Mouse (Mus musculus): ENCODE measurements around the gene Tcp10b. TPM values are rescaled to one million over a fixed set of nuclear protein-coding genes. Genes with fewer than 3 reads are reported as not detected.
"Not testable (repeated sequence)": the region's sequence is repeated elsewhere in the genome, so short reads cannot be mapped to it uniquely, and the experiment has no call there.

Gene Tcp10b
- polyA plus RNA-seq, 1 experiment, result not detected

DNA sequence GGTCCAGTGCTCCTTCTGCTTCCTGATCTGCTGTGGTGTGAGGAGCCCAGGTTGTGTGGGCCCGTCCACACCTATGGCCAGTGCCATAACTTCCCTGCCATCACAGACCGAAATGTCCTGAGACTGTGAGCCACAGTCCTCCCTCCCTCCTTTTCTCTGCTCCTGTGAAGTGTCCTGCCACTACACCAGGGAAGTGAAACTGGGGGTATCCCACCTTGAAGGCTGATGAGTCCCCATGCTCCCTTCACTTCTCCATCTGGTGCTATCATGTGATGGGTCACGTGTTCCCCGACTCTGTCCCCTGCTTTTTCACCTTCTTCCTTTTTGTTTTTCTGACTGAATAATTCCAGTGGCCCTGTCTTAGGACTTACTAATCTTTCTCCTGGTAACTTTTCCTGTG lies 32.1 kb downstream of the Tcp10b start:
- not testable (repeated sequence) for H3K27me3 ChIP-seq (ENCODE audit: control insufficient read depth, insufficient read depth, low read length); H3K4me3 ChIP-seq (ENCODE audit: low read depth, low read length); H3K27ac ChIP-seq (ENCODE audit: insufficient read depth, low read depth, low read length); H3K36me3 ChIP-seq (ENCODE audit: control insufficient read depth, insufficient read depth, low read length); H3K4me1 ChIP-seq (ENCODE audit: control insufficient read depth, insufficient read depth, insufficient read length, low read length)
- WGBS, result 80% methylated on average over 3 of the region's 4 CpGs

GRCm38 (mm10) chr17:13106563-13106962 lies 45.7 kb downstream of the Tcp10b start:
- not testable (repeated sequence) for H3K4me1 ChIP-seq (ENCODE audit: control insufficient read depth, insufficient read depth, insufficient read length, low read length); H3K4me3 ChIP-seq (ENCODE audit: low read depth, low read length); H3K36me3 ChIP-seq (ENCODE audit: control insufficient read depth, insufficient read depth, low read length); H3K27ac ChIP-seq (ENCODE audit: insufficient read depth, low read depth, low read length); H3K27me3 ChIP-seq (ENCODE audit: control insufficient read depth, insufficient read depth, low read length)
- 83% methylated on average over 5 of the region's 5 CpGs for WGBS

DNA sequence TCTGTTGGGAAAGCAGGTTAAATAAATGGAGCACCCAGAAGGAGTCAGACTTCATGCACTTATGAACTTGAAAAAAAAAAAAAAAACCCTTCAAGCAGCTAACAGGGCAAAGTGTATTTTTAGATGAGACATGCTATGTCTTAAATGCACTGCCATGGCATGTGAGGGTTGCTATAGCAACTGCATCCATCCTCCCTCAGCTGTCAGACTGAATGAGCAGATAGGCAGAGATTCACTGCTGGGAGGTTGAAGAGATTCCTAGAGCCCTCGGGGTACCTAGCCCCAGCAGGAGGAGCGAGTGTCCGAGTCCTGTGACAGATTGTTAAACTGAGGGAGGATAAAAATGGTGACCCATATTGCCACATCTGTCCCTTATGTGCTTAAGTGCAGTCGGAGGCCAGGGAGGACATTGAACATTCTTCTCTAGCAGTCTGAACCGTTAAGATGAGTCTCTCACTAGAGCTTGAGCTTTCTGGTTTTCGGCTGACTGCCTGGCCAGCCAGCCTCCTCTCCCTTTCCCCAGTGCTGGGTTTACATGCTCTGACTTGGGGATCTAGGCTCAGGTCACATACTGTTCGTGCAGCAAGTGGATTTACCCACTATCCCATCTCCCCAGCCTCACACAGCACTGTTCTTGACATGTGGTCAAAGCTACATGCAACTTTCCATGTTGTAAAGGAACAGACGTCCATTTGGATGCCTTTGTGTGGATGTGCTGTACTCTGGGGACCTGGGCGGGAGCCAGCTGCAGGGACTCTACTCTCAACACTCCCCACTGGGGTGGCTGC lies 51.8 kb downstream of the Tcp10b start:
- not testable (repeated sequence) for H3K27me3 ChIP-seq (ENCODE audit: control insufficient read depth, insufficient read depth, low read length); H3K4me3 ChIP-seq (ENCODE audit: low read depth, low read length); H3K36me3 ChIP-seq (ENCODE audit: control insufficient read depth, insufficient read depth, low read length); H3K27ac ChIP-seq (ENCODE audit: insufficient read depth, low read depth, low read length); H3K4me1 ChIP-seq (ENCODE audit: control insufficient read depth, insufficient read depth, insufficient read length, low read length)
- 36% methylated on average over 3 of the region's 9 CpGs for WGBS

DNA sequence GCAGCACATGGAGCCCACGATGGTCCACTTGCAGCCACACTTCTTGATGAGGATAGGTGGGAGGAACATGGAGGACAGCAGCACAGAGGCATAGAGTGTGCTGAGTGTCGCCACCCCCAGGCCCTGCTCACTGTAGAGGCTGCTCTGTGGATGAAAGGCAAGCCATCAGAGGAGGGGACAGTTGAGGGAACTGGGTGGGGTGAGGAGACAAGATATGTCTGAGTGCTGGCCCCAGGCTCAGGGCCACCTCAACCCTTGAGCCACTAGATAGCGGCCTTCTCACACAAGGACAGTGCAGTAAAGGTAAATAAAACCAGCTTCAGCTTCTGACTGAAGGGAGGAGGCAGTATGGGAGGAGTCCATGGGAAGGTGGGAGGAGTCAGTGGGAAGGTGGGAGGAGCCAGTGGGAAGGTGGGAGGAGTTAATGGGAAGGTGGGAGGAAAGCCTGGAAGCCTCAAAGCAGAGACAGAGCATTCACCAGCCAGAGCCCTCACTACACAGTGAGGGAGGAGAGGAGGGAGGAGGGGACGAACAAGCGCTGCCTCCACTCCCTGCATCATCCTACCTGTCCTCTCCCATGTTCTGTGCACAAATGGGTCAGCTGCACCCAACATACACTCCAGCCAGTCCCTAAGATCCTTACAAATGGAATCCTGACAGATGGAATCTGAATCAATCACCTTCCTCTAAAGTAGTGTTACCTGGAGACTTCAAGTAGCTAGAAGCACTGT lies 62.6 kb downstream of the Tcp10b start:
- H3K4me3 ChIP-seq (ENCODE audit: low read depth, low read length); H3K4me1 ChIP-seq (ENCODE audit: control insufficient read depth, insufficient read depth, insufficient read length, low read length); H3K36me3 ChIP-seq (ENCODE audit: control insufficient read depth, insufficient read depth, low read length); H3K27me3 ChIP-seq (ENCODE audit: control insufficient read depth, insufficient read depth, low read length); H3K27ac ChIP-seq (ENCODE audit: insufficient read depth, low read depth, low read length): not testable (repeated sequence)
- 88% methylated on average over 2 of the region's 5 CpGs for WGBS

- not testable (repeated sequence) for H3K36me3 ChIP-seq (ENCODE audit: control insufficient read depth, insufficient read depth, low read length); H3K27me3 ChIP-seq (ENCODE audit: control insufficient read depth, insufficient read depth, low read length); H3K4me1 ChIP-seq (ENCODE audit: control insufficient read depth, insufficient read depth, insufficient read length, low read length); H3K27ac ChIP-seq (ENCODE audit: insufficient read depth, low read depth, low read length); H3K4me3 ChIP-seq (ENCODE audit: low read depth, low read length)
- WGBS, result 12% methylated on average over 2 of the region's 3 CpGs
These were observed 63.3 kb downstream of the Tcp10b start for GRCm38 (mm10) chr17:13124241-13124640.

- not testable (repeated sequence) for H3K4me3 ChIP-seq (ENCODE audit: low read depth, low read length); H3K27me3 ChIP-seq (ENCODE audit: control insufficient read depth, insufficient read depth, low read length); H3K4me1 ChIP-seq (ENCODE audit: control insufficient read depth, insufficient read depth, insufficient read length, low read length); H3K36me3 ChIP-seq (ENCODE audit: control insufficient read depth, insufficient read depth, low read length)
- peak overlapping the region; percentile 75; the same call in 1 of the 2 replicates for H3K27ac ChIP-seq (ENCODE audit: insufficient read depth, low read depth, low read length)
- no CpG with 5 or more reads among the region's 3 CpGs for WGBS
These were observed 68.4 kb downstream of the Tcp10b start for GRCm38 (mm10) chr17:13129324-13129723.

DNA sequence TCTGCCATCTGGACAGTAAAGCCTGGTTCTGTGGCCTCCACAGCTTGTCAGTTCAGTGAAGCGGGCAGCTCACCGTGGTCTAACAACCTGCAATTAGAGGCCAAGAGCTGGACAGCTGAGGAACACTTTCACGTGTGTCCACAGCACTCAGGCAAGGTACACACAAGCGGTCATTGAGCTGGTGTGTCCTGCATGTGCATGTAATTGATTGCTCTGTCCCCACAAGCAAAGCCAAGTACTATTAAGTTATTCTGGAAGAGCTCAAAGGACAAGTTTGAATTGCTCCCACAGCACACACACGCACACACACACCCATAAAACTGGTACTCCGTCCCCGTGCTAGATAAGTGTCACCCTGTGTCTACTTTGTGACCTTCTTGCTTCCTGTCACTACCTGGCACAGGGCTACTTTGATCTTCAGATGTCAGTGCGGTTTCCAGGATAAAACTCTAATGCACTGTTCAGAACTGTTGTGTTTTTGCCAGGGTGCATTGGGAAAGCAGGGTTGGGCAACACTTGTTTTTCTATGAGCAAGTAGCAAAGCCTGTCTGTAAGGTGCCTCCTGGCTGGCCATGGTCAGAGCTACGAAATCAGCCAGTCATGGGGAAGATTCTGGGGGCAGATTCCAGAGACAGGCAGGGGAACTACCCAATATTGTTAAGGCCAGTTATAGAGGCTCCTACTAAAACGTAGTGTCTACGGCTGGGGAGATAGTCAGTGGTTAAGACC lies 69.0 kb downstream of the Tcp10b start:
- H3K27me3 ChIP-seq (ENCODE audit: control insufficient read depth, insufficient read depth, low read length); H3K4me1 ChIP-seq (ENCODE audit: control insufficient read depth, insufficient read depth, insufficient read length, low read length); H3K4me3 ChIP-seq (ENCODE audit: low read depth, low read length); H3K36me3 ChIP-seq (ENCODE audit: control insufficient read depth, insufficient read depth, low read length): not testable (repeated sequence)
- peak overlapping the region; percentile 75 for H3K27ac ChIP-seq (ENCODE audit: insufficient read depth, low read depth, low read length)
- WGBS, result 37% methylated on average over 10 of the region's 11 CpGs

DNA sequence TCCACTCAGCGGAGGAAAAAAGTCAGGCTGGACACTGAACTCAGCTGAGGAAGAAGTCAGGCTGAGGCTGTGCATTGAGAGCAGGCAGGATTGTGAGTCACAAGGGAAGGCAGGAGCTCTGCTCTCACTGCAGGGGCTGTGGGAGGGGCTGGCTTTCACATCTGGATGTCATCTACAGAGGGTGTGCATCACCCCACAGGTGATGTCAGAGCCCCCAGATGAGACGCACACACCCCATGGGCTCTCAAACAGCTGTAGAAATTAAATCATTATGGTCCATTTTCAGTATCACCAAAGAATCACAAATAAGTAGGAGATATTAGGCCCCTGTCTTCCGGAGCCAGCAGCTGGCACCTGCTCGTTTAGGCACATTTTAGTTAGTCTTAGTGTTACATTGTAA lies 70.8 kb downstream of the Tcp10b start, which contains the start of gene Unc93a:
TSS of gene Unc93a (minus strand) at position 101 of the 400 bp plus-strand sequence.
- 61% methylated on average over 3 of the region's 4 CpGs for WGBS
- H3K36me3 ChIP-seq (ENCODE audit: control insufficient read depth, insufficient read depth, low read length), result not testable (repeated sequence)
- H3K27ac ChIP-seq (ENCODE audit: insufficient read depth, low read depth, low read length), result peak within 1 kb of the TSS; percentile 71

More for the DNA sequence above, 70.8 kb downstream of the Tcp10b start, which contains the start of gene Unc93a:
- not testable (repeated sequence) for H3K27me3 ChIP-seq (ENCODE audit: control insufficient read depth, insufficient read depth, low read length); H3K4me1 ChIP-seq (ENCODE audit: control insufficient read depth, insufficient read depth, insufficient read length, low read length); H3K4me3 ChIP-seq (ENCODE audit: low read depth, low read length)

Other genes with a start within 250 kb of the Tcp10b start
- not detected in 2 replicates for gene Mas1, start 193.0 kb upstream of the Tcp10b start, polyA plus RNA-seq (2012; rRNA removed)
- gene Mrgprh, start 185.1 kb upstream of the Tcp10b start, polyA plus RNA-seq (2012; rRNA removed), result not detected in 2 replicates
- gene Pnldc1, start 150.9 kb upstream of the Tcp10b start, polyA plus RNA-seq (2012; rRNA removed), result 0.24 and 0.41 TPM in 2 replicates
- 9.8 and 19.5 TPM in 2 replicates for gene Tcp1, start 145.4 kb upstream of the Tcp10b start, polyA plus RNA-seq (2012; rRNA removed)
- gene Mrpl18, start 144.8 kb upstream of the Tcp10b start, polyA plus RNA-seq (2012; rRNA removed), result 16.7 and 19.4 TPM in 2 replicates
- gene Acat3, start 120.5 kb upstream of the Tcp10b start, polyA plus RNA-seq (2012; rRNA removed), result 0.38 TPM in 1 of 2 replicates, not detected in the other
- gene Acat2, start 100.4 kb upstream of the Tcp10b start, polyA plus RNA-seq (2012; rRNA removed), result 5.3 and 7.9 TPM in 2 replicates
- 4.5 and 11.0 TPM in 2 replicates for gene Wtap, start 66.9 kb upstream of the Tcp10b start, polyA plus RNA-seq (2012; rRNA removed)
- gene Sod2, start 54.3 kb upstream of the Tcp10b start, polyA plus RNA-seq (2012; rRNA removed), result 511 and 521 TPM in 2 replicates
- gene Gpr31b, start 8.8 kb upstream of the Tcp10b start, polyA plus RNA-seq (2012; rRNA removed), result 0.76 and 1.1 TPM in 2 replicates
- gene Unc93a, start 70.7 kb downstream of the Tcp10b start, polyA plus RNA-seq (2012; rRNA removed), result 0.77 and 15.8 TPM in 2 replicates
- gene Smok2a, start 160.1 kb downstream of the Tcp10b start, polyA plus RNA-seq (2012; rRNA removed), result not detected in 2 replicates
- not detected in 2 replicates for gene Smok2b, start 169.2 kb downstream of the Tcp10b start, polyA plus RNA-seq (2012; rRNA removed)

All from small intestine, adult 2 months (tissue).